Mouse (Mus musculus) right cerebral cortex, postnatal 4 days (tissue): ENCODE measurements around the gene Mef2a.

Source experiments
- DNase-seq: peaks from one replicate; pipeline ENCODE4 v3.0.0-alpha.2; 2022

Gene Mef2a

DNA sequence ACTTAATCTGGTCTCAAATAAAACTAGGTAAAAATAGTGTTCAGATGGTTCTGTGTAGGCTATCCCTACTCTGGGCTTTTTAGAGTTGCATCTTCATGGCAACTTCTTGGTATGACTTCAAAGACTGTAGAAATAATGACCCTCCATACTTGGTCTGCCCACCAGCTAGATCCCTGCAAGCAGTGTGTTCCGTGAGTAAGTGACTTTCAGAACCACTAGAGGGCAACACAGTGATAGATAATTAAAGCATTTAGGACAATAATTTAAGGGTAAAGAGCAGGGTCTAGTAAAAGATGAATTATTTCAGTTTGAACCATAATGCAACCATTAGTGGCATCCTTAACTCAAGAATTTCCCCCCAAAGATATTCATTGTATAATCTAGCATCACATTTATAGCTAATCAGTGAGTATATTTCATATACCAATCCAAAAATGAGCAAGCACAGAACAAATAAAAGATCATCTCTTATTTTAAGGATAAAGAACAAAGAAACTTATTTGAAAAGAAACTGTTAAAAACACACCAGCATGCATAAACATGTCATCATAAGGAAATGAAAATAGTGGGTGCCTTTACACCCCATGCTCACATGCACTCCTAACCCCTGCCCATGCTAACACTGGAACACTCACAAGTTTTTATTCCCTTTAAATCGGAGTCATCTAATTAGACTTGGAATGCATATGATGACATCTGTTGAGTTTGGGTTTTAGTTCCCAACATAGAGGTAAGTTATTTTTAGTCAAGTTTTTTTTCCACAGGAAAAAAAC lies 129.4 kb downstream of the Mef2a start:
- DNase-seq: no peak

DNA sequence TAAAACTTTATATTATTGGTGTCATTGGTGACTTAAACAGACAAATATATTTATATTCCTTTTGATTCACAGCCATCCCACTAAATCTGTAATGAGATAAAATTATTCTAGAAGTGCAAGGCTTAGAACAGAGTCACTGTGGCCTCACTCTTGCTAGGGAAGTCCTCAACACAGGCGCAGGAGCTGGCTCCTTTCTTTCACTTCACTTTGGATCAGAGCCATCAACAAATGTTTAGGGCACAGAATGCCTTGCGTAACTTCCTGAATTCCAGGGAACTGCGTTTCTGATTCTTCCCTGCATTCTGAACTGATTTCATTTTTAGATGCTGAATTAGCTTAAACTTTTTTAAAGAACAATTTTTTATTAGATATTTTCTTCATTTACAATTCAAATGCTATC lies 130.7 kb downstream of the Mef2a start:
- no peak for DNase-seq

DNA sequence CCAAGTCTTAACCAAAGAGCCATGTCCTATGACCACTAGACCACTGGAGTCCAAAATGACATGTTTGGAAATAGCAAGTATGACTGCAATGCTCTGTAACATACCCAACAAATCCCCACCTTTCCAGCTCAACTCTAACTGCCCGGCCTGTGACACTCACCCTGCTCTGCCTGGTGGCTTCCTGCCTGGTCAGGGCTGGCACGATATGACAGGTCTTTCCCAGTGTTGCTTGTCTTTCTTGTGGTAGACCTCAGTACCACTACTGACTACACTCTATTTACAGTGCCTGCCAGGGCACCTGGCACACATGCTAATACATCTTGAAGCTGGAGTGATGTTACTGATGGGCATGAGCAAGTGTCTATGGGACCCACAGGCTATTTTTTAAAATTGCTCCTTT lies 134.9 kb downstream of the Mef2a start:
- no peak for DNase-seq

DNA sequence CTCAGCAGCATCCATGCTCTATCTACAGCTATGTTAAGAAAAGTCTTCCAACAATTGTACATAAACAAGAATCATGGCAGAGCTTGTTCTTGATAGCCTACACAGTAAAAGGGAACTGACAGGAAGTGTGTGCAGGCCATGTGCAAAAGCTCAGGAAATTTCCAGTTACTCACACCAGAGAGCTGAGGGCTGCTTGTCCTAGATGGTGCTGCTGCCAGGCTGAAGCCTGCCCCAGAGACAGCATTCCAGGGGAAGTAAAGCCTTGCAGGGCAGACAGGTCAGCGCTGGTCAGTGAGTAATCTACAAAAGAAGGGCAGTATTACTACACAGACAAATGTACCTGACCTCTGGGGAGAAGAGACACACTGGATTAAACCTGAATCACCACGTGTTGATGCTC lies 136.3 kb downstream of the Mef2a start:
- DNase-seq: no peak

DNA sequence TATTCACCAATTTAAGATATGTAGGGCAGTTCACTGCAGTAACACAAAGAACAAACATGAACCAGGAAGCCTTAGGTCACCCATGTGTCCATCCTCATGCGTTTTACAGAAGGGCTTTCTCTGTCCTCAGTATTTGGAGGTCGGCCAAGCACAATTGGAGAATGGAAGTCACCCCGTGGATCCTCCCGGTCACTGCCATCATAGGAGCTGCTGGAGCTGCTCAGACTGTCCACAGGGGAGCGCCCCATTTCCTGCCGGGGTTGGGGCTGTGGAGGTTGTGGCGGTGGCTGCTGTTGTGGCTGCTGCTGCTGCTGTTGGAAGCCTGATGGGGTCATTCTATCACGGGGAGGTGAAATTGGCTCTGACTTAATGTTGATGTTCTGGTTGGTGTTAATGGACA lies 137.9 kb downstream of the Mef2a start:
- DNase-seq: no peak

DNA sequence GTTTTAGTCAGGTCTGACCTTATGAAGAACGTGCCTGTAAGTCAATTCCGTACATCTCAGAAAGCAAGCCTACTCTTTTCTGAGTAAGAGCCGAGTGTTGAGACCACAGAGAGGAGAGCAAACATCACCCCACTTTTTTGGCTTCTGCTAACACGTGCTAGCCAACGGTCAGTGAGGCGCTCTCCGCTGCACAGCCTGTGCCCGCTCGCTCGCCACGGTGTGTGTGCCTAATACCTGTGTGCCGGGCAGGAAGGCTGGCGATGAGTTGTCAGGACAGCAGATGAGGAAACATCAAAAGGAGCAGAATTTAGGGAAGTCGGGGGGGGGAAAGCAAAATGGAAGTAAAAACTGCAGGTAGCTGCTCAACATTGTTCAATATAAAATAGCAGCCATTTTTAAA lies 140.2 kb downstream of the Mef2a start:
- DNase-seq: no peak

DNA sequence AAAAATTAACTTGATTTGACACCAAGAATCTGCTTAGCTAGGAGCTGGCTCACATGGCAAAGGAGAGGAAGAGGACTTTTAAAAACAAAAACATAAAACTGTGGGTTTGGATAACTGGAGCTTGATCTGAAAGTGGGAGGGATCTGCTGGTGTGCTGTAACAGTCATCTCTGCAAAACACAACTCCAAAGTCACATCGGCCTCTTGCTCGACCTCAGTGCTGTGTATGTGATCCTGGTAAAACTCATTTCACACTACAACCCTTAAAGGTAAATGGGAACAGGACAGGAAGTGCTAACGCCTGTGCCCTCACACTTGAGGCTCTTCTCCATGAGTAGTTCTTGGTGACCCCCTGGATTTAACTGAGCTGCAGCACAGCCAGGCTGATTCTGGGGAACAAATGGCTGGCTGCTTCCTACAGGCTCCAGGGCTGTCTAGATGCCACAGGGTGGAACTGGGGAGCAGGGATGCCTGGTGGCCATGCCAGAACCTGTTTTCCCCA lies 142.0 kb downstream of the Mef2a start:
- DNase-seq: no peak

DNA sequence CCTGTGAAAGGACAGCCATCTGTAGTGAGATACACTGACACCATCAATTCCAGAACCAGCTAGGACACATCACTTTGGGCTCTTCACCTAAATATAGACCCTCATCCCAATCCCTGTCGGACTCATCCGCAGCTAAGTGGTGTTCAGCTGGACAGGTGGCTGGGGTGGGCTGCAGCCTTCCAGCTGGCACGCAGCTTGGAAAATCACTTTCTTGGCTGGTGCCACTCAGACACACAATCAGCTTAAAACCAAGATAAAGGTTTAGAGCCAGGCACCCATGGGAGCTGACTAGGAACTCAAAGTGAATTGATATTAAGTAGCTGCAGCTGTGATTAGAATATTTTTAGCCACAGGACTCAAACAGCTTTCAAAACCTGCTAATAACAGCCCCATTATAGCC lies 142.4 kb downstream of the Mef2a start:
- no peak for DNase-seq

DNA sequence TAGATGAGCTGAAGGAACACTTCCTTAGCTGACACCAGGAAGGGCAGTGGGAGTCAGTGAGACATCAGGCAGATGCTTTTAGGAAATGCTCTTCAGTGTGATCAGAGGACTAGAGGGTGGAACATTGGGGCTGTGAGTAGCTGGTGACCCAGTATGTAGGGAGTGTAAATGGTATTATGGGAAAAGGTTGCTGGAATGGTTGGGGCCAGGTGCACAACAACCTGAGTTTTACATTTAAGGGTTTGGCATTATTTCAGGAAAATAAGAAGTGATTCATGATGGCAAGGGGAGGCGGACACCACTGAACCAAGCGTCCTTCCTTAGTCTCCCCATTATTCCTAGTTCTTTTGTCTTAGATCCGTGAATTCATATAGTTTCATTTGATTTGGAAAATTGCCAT lies 143.0 kb downstream of the Mef2a start:
- DNase-seq: no peak

DNA sequence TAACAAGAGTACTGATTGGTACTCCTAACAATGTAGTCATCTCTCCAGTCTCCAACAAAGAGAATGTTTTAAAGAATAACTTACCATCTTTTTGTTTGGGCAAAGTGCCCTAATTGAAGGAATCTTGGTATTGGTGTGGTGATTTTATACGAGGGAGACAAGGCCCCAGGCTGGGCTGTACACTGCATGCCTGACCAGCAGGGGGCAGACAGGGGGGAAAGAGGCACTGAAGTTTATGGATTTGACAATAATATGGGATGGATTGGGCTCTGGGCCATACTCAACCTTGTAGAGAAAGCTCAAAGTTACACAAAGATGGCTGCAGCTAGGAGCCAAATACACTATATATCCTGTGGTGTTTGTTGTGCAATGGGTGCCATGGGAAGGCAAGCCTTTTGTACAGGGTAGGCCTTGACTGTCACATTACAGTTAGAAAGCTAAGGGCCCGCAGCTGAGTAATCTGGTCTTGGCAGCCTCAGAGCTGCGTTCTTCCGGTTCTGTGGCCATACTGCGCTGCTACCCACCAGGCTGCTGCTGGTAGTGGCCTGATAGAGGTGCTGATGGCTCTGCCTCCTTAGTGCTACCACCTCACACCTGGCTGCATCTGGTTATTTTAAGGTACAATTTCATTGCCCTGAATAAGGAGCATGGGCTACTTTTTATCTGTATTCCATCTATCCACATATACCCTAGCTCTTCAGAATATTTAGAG lies 143.6 kb downstream of the Mef2a start:
- peak; percentile 48 for DNase-seq

DNA sequence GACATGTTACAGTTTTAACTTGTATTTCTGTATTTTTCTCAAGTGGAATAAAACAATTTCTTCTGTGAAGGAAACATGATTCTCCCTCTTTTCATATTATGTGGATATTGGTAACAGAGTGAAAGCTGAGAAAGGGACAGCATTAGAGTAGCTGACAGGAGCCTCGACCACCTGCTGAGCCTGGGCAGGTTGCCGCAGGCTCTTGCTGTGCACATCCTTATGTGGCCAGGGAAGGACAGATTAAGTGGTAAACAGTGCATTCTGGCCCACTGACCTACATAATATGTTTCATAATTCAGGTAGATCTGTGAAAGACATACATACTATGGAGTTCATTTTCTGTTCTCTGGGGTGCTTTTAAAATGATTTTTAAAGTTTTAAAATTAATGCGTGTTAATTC lies 144.3 kb downstream of the Mef2a start:
- no peak for DNase-seq

DNA sequence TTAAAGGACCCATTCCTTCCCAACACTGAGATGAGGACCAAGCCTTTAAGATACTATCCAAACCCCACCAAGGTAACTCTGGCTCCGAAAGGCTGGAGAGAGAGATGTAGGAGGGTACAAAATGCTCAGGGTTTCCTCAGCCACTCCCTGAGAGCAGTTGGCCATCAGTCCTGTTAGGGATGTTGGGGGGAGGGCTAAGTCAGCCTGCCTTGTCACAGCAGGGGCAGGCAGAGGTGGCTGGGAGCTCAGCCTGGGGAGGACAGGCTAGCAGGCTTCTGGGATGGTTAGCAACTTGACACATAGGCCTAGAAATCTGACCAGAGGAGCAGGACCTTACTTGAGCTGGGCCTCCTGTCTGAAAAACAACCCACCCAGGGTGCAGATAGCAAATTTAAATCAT lies 145.1 kb downstream of the Mef2a start:
- no peak for DNase-seq

DNA sequence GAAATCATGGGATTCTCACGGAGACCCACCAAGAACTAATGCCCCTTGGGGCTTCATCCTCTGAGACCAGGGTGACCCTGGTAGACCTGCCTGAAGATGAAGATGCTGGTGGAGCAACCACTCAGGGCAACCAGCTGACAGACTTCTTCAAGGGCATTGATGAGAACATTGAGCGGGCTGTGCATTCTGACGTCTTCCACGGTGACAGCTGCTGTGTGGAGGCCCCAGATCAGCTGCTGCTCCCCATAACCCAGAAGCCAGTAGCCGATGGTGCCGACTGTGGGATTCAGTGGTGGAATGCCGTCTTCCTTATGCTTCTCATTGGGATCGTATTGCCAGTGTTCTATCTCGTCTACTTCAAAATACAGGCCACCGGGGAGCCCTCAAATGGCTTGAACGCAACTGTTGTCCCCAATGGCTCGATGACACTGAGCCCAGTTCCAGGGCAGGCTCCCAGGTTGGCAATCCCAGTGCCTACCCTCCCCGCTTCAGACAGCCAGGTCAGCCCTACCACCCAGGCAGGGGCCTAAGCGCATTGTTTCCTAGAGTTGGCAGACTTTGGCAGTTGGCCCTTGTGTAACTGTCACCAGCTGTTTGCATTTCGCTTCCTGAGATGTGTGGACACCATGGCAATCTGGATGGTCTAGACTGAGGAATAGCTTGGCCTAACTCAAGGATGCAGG lies 146.6 kb downstream of the Mef2a start:
- no peak for DNase-seq

DNA sequence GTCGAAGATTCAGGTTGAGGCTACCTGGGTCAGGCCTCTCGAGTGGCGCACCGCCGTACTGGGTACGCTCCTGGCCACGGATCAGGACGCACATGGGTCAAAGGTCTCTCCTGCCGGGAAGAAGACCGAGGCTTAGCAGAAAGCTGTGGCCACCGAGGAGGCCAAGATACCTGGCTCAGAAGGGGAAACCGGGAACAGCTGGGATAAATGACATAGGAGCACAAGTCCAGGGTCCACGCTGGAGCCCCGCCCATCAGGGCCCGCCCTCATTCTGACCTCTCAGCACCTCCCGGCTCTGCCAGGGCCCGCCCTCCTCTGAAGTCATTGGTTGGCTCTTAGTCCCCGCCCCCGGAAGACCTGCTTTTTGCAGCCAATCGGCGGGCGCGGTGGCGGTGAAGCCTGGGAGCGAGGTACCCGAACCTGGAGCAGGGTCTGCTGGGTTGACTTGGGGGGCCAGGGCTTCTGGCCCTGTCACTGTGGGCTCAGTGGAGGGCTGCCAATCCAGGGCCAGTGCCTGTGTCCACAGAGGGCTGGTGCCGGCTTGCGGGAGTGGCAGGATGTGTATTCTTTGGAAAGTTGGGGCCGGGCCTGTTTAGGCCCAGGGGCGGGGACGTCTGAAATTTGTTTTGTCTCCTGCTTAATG lies 150.3 kb downstream of the Mef2a start, which contains the start of gene Lysmd4:
Lysmd4 (plus strand) TSS at position 325 of the 643 bp plus-strand sequence.
- DNase-seq: peak; percentile 92

DNA sequence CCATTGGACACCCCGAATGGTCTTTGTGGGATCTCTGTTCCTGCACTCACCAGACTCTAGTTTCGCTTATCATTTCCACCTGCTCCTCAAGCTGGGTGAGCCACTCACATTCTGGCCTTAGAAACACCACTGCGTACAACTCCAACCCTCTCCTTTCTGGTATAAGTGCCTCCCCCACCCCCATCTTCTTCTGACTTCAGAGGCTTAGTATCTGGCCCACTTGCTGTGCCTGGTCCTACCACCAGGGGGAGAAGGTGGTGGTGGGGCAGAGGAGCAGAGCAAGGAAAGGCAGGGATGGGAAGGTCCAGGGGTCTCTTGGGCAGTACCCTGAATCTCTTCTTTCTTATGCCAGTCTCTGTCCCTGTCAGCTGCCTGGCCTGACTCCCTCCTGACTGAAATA lies 155.6 kb downstream of the Mef2a start:
- peak; percentile 63 for DNase-seq

DNA sequence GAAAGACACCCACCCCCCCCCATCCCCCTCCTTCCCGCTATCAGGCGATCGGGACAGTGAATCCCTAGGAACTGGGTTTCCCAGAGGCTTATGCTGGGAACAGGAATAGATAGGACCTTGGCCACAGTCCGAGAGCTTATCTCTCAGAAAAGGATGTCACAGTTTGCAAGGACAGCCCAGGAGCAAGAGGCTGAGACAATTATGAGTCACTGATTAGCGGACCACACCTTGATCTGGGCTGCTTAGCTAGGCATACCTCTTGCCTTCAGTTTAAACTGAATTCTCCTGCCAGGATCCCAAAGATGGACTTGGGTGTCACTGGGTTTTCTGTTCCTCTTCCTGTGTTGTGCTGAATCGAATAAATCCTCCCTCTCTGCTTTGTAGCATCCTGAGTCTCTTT lies 156.3 kb downstream of the Mef2a start:
- no peak for DNase-seq

DNA sequence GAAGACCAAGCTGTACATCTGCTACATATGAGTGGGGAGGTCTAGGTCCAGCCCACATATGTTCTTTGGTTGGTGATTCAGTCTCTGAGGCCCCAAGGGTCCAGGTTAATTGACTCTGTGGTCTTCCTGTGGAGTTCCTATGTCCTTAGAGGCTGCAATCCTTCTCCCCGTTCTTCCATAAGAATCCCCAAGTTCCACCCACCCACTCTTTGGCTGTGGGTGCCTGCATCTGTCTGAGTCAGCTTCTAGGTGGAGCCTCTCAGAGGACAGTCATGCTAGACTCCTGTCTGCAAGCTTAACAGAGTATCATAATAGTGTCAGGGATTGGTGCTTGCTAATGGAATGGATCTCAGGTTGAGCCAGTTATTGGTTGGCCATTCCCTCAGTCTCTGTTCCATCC lies 159.1 kb downstream of the Mef2a start:
- DNase-seq: no peak

DNA sequence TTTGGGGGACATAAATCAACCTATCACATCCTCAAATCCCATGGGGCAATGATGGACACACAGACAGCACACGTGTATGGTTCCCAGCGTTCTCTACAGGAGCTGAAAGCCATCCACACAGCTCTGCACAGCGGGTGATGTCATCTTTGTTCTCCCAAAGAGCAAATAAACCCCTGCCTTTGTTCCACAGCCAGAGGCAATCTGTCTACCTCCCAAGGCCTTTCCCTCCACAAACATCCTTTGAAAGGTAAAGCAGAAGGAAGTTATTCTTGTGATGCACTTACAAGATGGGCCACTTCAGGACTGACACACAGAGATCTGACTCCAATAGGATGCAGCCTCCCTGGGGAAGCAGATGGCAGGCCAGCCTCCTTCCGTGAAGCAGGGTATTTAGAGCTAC lies 160.7 kb downstream of the Mef2a start:
- DNase-seq: no peak

DNA sequence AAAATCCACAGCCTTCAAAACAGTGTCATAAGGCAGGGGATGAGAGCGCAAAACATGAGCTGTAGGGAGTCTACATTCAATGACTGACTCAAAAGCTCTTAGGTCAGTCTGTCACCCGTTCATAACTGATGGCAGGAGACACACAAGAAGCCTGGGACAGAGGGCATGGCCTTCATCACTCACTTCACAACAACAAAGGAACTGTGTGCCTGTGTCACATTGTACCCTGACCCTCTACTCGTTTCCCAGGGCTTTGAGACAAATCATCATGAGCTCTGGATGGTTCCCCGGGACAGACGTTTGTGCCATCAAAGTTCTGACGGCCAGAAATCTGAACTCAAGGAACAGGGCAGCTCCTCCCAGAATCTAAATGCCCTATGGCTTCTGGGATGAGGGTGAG lies 161.3 kb downstream of the Mef2a start:
- no peak for DNase-seq

DNA sequence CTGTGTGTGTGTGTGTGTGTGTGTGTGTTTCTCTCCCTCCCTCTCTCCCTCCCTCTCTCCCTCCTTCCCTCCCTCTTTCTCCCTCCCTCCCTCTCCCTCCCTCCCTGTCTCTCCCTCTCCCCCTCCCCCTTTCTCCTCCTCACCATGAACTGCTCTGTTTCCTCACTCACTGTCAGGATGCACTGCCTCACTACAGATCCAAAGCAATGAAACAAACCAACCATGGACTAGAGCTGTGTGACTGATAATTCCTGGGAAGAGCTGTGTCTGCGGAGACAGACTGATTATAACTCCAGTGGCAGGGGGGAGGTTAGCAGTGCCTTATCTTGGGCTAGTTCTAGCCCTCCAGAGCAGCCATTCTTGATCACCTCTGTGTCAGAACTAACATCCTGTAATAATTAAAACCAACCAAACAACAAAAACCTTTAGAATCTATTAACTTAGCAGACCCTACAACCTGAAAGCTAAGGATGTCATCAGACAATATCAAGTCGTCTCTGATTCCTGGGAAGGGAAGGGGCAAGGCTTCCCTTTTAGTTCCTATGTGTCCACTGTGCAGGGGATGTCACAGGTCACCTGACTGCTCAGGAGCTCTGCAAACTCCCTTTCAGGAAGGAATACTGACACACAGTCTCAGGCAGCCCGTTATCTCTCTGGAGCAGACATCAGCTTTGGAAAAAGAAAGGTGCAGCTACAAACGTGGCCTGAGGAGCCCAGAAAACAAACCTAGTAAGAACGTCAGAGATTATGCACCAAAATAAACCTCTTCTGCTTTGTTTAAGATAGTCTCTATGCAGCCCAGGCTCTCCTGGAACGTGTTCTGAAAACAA lies 162.4 kb downstream of the Mef2a start:
- DNase-seq: no peak

DNA sequence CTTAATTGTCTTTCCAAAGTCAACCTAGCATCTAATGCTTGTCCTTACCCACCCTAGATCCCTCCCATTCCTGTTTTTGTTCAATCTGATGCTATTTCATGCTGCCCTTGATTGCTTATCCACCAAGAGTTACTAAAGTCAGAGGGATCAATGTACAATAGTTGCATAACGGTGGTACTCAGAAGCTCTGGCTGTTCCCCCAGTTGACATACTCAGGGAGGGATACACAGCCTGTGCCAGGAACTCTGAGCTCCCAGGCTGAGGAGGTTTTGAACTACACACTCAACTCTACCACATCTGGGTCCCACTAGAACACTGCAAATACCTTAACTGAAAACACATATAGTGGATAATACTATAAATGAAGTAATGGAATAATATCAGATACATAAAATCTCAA lies 164.3 kb downstream of the Mef2a start:
- no peak for DNase-seq

DNA sequence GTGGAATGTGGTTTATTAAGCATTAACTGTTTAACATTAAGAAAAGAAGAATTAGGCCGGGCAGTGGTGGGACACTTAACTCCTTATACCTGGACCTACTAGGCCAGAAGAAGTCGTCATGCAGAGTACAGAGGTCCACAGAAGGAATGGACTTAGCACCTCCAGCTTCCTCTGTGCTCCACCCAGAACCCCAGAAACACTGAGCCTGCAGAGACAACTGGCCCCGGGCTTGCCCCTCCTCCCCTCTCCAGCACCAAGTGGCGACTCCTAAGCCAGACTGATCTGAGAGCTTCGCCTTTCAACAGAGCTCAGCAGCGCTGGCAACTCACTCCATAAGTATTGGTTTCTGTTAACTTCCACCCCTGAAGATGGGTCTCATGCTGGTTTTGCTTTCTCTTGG lies 165.0 kb downstream of the Mef2a start:
- no peak for DNase-seq
